Mouse (Mus musculus): ENCODE results near the gene Samd4b. TPM values are rescaled to one million over a fixed set of nuclear protein-coding genes. Genes with fewer than 3 reads are reported as not detected.
"Not testable (repeated sequence)": the region's sequence is repeated elsewhere in the genome, so short reads cannot be mapped to it uniquely, and the experiment has no call there.

The Samd4b gene
- polyA plus RNA-seq, 1 experiment from 2014 or later = 25.1 TPM

DNA sequence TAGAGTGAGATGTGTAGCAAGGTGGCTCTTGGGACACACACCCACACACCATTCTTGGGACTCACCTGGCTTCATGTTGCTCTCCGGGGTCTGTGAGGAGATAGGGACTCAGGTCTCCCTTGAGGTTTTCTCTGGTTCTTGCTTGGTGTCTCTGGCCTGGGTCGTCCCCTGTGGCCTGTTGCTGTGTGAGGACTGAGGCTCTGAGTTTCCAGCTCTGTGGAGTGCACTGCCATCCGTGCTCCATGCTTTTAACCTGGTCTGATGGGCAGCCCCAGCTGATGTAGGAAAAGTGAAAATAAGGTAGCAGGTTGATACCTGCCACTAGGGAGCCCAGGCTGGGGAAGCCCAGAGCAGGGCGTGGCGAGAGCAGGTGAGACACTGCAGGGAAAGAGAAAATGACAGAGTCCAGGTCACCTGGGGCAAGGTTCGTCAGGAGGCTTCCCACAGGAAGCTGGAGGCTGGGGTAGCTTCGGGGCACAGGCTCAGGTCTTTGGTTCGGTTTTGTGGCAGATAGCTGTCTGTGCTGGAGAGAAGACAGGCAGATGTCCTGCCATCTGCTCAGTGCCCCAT is 87.5 kb downstream of the Samd4b start, which contains the start of gene Ifnl2:
TSS of gene Ifnl2 (minus strand) at position 51 of the 570 bp plus-strand sequence.
- not testable (repeated sequence) for H3K9me3 ChIP-seq (ENCODE audit: control insufficient read depth, low read length); H3K27me3 ChIP-seq (ENCODE audit: control insufficient read depth, insufficient read depth, low read length); H3K4me1 ChIP-seq (ENCODE audit: control insufficient read depth, insufficient read depth, low read length); H3K36me3 ChIP-seq (ENCODE audit: control insufficient read depth, insufficient read depth, low read length); H3K9ac ChIP-seq (replicated peaks; ENCODE audit: low read depth, low read length); H3K27ac ChIP-seq (ENCODE audit: low read depth, low read length); H3K4me2 ChIP-seq (ENCODE audit: low read depth, low read length); H3K4me3 ChIP-seq (ENCODE audit: low read depth, low read length); ATAC-seq (ENCODE audit: low read depth)
- WGBS = 59% methylated on average over 8 of the region's 8 CpGs

DNA sequence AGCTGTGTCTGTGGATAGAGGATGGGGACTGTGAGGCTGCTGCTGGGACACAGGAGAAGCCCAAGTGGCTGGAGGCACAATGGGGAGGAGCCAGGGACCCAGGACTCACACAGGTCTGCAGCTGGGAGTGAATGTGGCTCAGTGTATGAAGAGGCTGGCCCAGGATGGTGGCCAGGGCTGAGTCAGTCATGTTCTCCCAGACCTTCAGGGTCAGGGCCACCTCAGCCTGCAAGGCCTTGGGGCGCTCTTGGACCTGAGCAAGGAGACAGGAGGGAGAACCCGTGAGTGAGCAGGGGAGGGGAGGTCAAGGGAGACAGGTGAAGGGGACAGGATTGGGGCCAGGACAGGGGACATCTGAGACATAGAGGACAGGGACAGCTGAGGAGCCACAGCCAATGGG is 88.8 kb downstream of the Samd4b start:
- not testable (repeated sequence) for H3K36me3 ChIP-seq (ENCODE audit: control insufficient read depth, insufficient read depth, low read length); H3K9me3 ChIP-seq (ENCODE audit: control insufficient read depth, low read length); H3K4me1 ChIP-seq (ENCODE audit: control insufficient read depth, insufficient read depth, low read length); ATAC-seq (ENCODE audit: low read depth); H3K4me3 ChIP-seq (ENCODE audit: low read depth, low read length); H3K4me2 ChIP-seq (ENCODE audit: low read depth, low read length); H3K27ac ChIP-seq (ENCODE audit: low read depth, low read length); H3K27me3 ChIP-seq (ENCODE audit: control insufficient read depth, insufficient read depth, low read length); H3K9ac ChIP-seq (replicated peaks; ENCODE audit: low read depth, low read length)
- 100% methylated on average over 1 of the region's 2 CpGs for WGBS

GRCm38 (mm10) chr7:28505585-28505984 is 92.4 kb downstream of the Samd4b start:
- Histone ChIP-seq H3K9ac (replicated peaks; ENCODE audit: low read depth, low read length) (no peak overlapping the region), H3K4me2 (ENCODE audit: low read depth, low read length) (no peak overlapping the region), H3K9me3 (ENCODE audit: control insufficient read depth, low read length) (no peaks in the 10 kb centered on the region), H3K4me3 (ENCODE audit: low read depth, low read length) (no peak overlapping the region), H3K27ac (ENCODE audit: low read depth, low read length) (no peak overlapping the region), H3K27me3 (ENCODE audit: control insufficient read depth, insufficient read depth, low read length) (no peaks in the 10 kb centered on the region), H3K4me1 (ENCODE audit: control insufficient read depth, insufficient read depth, low read length) (no peaks in the 10 kb centered on the region), H3K36me3 (ENCODE audit: control insufficient read depth, insufficient read depth, low read length) (no peaks in the 10 kb centered on the region)
- WGBS = 9% methylated on average over 5 of the region's 5 CpGs
- no peak for ATAC-seq (ENCODE audit: low read depth)

GRCm38 (mm10) chr7:28495426-28495825 is 102.5 kb downstream of the Samd4b start:
- H3K27me3 ChIP-seq (ENCODE audit: control insufficient read depth, insufficient read depth, low read length) = no peaks in the 10 kb centered on the region
- H3K4me2 ChIP-seq (ENCODE audit: low read depth, low read length) = no peak overlapping the region
- no peak overlapping the region for H3K4me3 ChIP-seq (ENCODE audit: low read depth, low read length)
- H3K9ac ChIP-seq (replicated peaks; ENCODE audit: low read depth, low read length) = no peak overlapping the region
- no peaks in the 10 kb centered on the region for H3K4me1 ChIP-seq (ENCODE audit: control insufficient read depth, insufficient read depth, low read length)
- no peak; the same call in 1 of the 2 replicates for ATAC-seq (ENCODE audit: low read depth)
- WGBS = 51% methylated on average over 11 of the region's 11 CpGs
- H3K27ac ChIP-seq (ENCODE audit: low read depth, low read length) = no peak overlapping the region
- no peaks in the 10 kb centered on the region for H3K36me3 ChIP-seq (ENCODE audit: control insufficient read depth, insufficient read depth, low read length)
- no peaks in the 10 kb centered on the region for H3K9me3 ChIP-seq (ENCODE audit: control insufficient read depth, low read length)

- no peaks in the 10 kb centered on the region for H3K36me3 ChIP-seq (ENCODE audit: control insufficient read depth, insufficient read depth, low read length)
- H3K27ac ChIP-seq (ENCODE audit: low read depth, low read length) = no peak overlapping the region
- 86% methylated on average over 8 of the region's 8 CpGs for WGBS
- no peaks in the 10 kb centered on the region for H3K27me3 ChIP-seq (ENCODE audit: control insufficient read depth, insufficient read depth, low read length)
- no peaks in the 10 kb centered on the region for H3K4me1 ChIP-seq (ENCODE audit: control insufficient read depth, insufficient read depth, low read length)
- H3K9ac ChIP-seq (replicated peaks; ENCODE audit: low read depth, low read length) = no peak overlapping the region
- no peaks in the 10 kb centered on the region for H3K9me3 ChIP-seq (ENCODE audit: control insufficient read depth, low read length)
- H3K4me3 ChIP-seq (ENCODE audit: low read depth, low read length) = no peak overlapping the region
- ATAC-seq (ENCODE audit: low read depth) = no peak
- H3K4me2 ChIP-seq (ENCODE audit: low read depth, low read length) = no peak overlapping the region
Measured at GRCm38 (mm10) chr7:28492310-28492709, 105.6 kb downstream of the Samd4b start.

- no peak overlapping the region for H3K4me2 ChIP-seq (ENCODE audit: low read depth, low read length)
- H3K27me3 ChIP-seq (ENCODE audit: control insufficient read depth, insufficient read depth, low read length) = no peaks in the 10 kb centered on the region
- 33% methylated on average over 14 of the region's 14 CpGs for WGBS
- H3K4me1 ChIP-seq (ENCODE audit: control insufficient read depth, insufficient read depth, low read length) = no peaks in the 10 kb centered on the region
- no peak overlapping the region for H3K9ac ChIP-seq (replicated peaks; ENCODE audit: low read depth, low read length)
- no peak overlapping the region for H3K27ac ChIP-seq (ENCODE audit: low read depth, low read length)
- H3K9me3 ChIP-seq (ENCODE audit: control insufficient read depth, low read length) = no peaks in the 10 kb centered on the region
- ATAC-seq (ENCODE audit: low read depth) = no peak
- no peak overlapping the region for H3K4me3 ChIP-seq (ENCODE audit: low read depth, low read length)
- no peaks in the 10 kb centered on the region for H3K36me3 ChIP-seq (ENCODE audit: control insufficient read depth, insufficient read depth, low read length)
Measured at GRCm38 (mm10) chr7:28490903-28491302, 107.0 kb downstream of the Samd4b start.

DNA sequence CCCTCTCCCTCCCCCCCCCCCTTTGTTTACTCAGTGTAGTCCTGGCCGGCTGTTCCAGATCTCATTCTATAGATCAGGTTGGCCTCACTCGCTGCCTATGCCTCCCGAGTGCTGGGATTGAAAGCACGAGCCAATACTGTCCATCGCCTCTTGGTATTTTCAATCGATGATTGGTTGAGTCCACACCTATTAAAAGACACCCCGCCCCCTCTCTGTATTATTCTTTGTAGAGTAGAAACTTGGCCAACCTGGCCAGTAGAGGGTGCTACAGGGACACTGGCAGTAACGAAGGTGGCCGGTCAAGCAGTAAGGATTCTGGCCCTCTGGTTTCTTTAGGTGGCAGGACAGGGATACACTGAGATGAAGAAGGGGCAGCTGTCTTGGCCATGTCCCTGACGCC is 107.5 kb downstream of the Samd4b start:
- H3K4me3 ChIP-seq (ENCODE audit: low read depth, low read length) = no peak overlapping the region
- H3K27me3 ChIP-seq (ENCODE audit: control insufficient read depth, insufficient read depth, low read length) = no peaks in the 10 kb centered on the region
- no peak overlapping the region for H3K4me2 ChIP-seq (ENCODE audit: low read depth, low read length)
- 3% methylated on average over 10 of the region's 10 CpGs for WGBS
- H3K9ac ChIP-seq (replicated peaks; ENCODE audit: low read depth, low read length) = no peak overlapping the region
- H3K27ac ChIP-seq (ENCODE audit: low read depth, low read length) = no peak overlapping the region
- no peaks in the 10 kb centered on the region for H3K36me3 ChIP-seq (ENCODE audit: control insufficient read depth, insufficient read depth, low read length)
- no peaks in the 10 kb centered on the region for H3K9me3 ChIP-seq (ENCODE audit: control insufficient read depth, low read length)
- no peak for ATAC-seq (ENCODE audit: low read depth)
- H3K4me1 ChIP-seq (ENCODE audit: control insufficient read depth, insufficient read depth, low read length) = no peaks in the 10 kb centered on the region

DNA sequence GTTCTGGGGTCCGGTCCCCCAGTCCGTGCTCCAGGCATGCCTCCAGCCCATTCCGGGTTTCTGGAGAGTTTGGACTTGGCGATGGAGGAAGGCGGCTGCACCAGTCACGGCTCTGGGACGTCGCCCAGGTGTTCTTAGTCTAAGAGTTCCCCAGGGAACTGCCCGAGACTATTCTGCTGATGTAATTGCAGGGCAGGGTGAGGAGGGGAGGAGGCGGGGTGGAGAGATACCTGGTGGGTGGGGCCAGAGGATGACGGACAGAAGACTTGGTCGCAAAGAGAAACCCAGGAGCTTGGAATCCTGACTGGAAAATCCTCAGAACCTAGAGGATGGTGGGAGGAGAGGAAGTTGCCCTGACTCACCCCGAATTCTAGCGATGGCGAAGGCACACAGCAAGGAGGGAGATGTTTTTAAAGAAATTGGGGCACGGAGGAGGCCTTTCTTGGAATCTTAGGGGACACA is 109.9 kb downstream of the Samd4b start:
- H3K9ac ChIP-seq (replicated peaks; ENCODE audit: low read depth, low read length) = no peak overlapping the region
- 5% methylated on average over 16 of the region's 16 CpGs for WGBS
- no peak overlapping the region for H3K27ac ChIP-seq (ENCODE audit: low read depth, low read length)
- no peaks in the 10 kb centered on the region for H3K4me1 ChIP-seq (ENCODE audit: control insufficient read depth, insufficient read depth, low read length)
- no peaks in the 10 kb centered on the region for H3K36me3 ChIP-seq (ENCODE audit: control insufficient read depth, insufficient read depth, low read length)
- H3K4me2 ChIP-seq (ENCODE audit: low read depth, low read length) = peak overlapping the region; percentile 36
- no peak for ATAC-seq (ENCODE audit: low read depth)
- H3K9me3 ChIP-seq (ENCODE audit: control insufficient read depth, low read length) = no peaks in the 10 kb centered on the region
- H3K27me3 ChIP-seq (ENCODE audit: control insufficient read depth, insufficient read depth, low read length) = no peaks in the 10 kb centered on the region
- H3K4me3 ChIP-seq (ENCODE audit: low read depth, low read length) = no peak overlapping the region

DNA sequence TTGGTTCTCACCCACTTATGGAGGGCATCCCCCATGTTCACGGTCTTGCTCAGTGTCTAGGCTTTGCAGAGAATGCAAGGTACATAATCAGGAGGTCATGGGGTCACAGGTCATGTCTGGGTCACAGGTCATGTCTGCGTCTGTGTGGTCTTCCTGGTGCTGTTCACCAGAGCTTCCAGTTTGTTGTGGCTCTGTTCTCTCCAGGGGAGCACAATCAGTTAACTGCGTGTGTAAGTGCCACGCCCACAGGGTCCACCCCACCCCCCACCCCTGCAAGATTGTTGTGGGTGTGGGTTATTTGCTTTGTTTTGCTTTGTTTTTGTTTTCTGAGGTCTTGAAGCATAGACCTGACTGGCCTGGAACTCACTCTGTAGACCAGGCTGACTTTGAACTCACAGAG is 113.8 kb downstream of the Samd4b start:
- no peaks in the 10 kb centered on the region for H3K27me3 ChIP-seq (ENCODE audit: control insufficient read depth, insufficient read depth, low read length)
- no peaks in the 10 kb centered on the region for H3K9me3 ChIP-seq (ENCODE audit: control insufficient read depth, low read length)
- no peak overlapping the region for H3K9ac ChIP-seq (replicated peaks; ENCODE audit: low read depth, low read length)
- H3K27ac ChIP-seq (ENCODE audit: low read depth, low read length) = no peak overlapping the region
- H3K36me3 ChIP-seq (ENCODE audit: control insufficient read depth, insufficient read depth, low read length) = no peaks in the 10 kb centered on the region
- no peak overlapping the region for H3K4me3 ChIP-seq (ENCODE audit: low read depth, low read length)
- WGBS = 16% methylated on average over 4 of the region's 4 CpGs
- ATAC-seq (ENCODE audit: low read depth) = no peak
- no peaks in the 10 kb centered on the region for H3K4me1 ChIP-seq (ENCODE audit: control insufficient read depth, insufficient read depth, low read length)
- no peak overlapping the region for H3K4me2 ChIP-seq (ENCODE audit: low read depth, low read length)

Data from neural tube, embryonic 14.5 days (tissue).